Mouse (Mus musculus) bone marrow macrophage, adult 2 months (primary cell): ENCODE measurements around the gene Rnf157.
"Not testable (repeated sequence)": the region's sequence is repeated elsewhere in the genome, so short reads cannot be mapped to it uniquely, and the experiment has no call there.

ENCODE experiments used
- CTCF ChIP-seq: IDR thresholded peaks from 2 replicates; pipeline ENCODE4 v1.5.1; 2012; ENCODE audit warnings: low read depth, mild to moderate bottlenecking, low read length, moderate library complexity
- POLR2A ChIP-seq: IDR thresholded peaks from 2 replicates; pipeline ENCODE4 v1.6.1; 2012; ENCODE audit warnings: mild to moderate bottlenecking, low read depth, low read length, borderline replicate concordance

DNA sequence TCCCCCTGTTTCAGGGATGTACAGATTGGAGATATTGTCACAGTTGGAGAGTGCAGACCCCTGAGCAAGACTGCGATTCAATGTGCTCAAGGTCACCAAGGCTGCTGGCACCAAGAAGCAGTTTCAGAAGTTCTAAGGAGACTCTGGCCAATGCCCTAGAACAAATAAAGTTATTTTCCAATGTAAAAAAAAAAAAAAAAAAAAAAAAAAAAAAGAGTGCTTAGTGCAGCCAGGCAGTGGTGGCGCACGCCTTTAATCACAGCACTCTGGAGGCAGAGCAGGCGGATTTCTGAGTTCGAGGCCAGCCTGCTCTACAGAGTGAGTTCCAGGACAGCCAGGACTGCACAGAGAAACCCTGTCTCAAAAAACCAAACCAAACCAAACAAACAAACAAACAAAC is 29.8 kb downstream of the Rnf157 start:
- not testable (repeated sequence) for TF ChIP-seq CTCF, POLR2A
